Mouse (Mus musculus) intestine, embryonic 14.5 days (tissue): ENCODE data around the gene Mycbp. TPM values are rescaled to one million over a fixed set of nuclear protein-coding genes. Genes with fewer than 3 reads are reported as not detected.

ENCODE experiments used
- ATAC-seq: fragments of 200-750 bp; cut with Nextera tagmentation; replicated peaks from 2 replicates; pipeline ENCODE4 v1.8.0; 2017; ENCODE audit warnings: low read depth, moderate number of reproducible peaks, moderate TSS enrichment, moderate library complexity; ENCODE audit not compliant: low FRiP score, low TSS enrichment
- DNase-seq: peaks from one replicate; pipeline ENCODE4 v3.0.0-alpha.2; 2018; ENCODE audit warnings: low spot score
- H3K27ac ChIP-seq: fragments of 300-500 bp; sonication (generic); 2 replicates; pipeline ENCODE4 v1.5.1; 2014; ENCODE audit warnings: low read depth, mild to moderate bottlenecking, control low read depth
- H3K27me3 ChIP-seq: fragments of 300-500 bp; sonication (generic); replicated peaks from 2 replicates; pipeline ENCODE4 v1.6.1; 2014; ENCODE audit warnings: low read length, control low read depth; ENCODE audit not compliant: control insufficient read depth, insufficient read depth
- H3K36me3 ChIP-seq: fragments of 300-500 bp; sonication (generic); 2 replicates; pipeline ENCODE4 v1.6.1; 2014; ENCODE audit warnings: low read length, control low read depth; ENCODE audit not compliant: control insufficient read depth, insufficient read depth
- H3K4me1 ChIP-seq: fragments of 300-500 bp; sonication (generic); replicated peaks from 2 replicates; pipeline ENCODE4 v1.6.1; 2014; ENCODE audit warnings: low read length, control low read depth, mixed read lengths; ENCODE audit not compliant: control insufficient read depth, insufficient read depth
- H3K4me2 ChIP-seq: fragments of 300-500 bp; sonication (generic); 2 replicates; pipeline ENCODE4 v1.6.1; 2014; ENCODE audit warnings: low read length
- H3K4me3 ChIP-seq: fragments of 300-500 bp; sonication (generic); 2 replicates; pipeline ENCODE4 v1.5.1; 2014; ENCODE audit warnings: low read depth, low read length, control low read depth, mixed read lengths
- H3K9ac ChIP-seq: fragments of 300-500 bp; sonication (generic); 2 replicates; pipeline ENCODE4 v1.6.1; 2014; ENCODE audit warnings: mild to moderate bottlenecking, low read length
- H3K9me3 ChIP-seq: fragments of 300-500 bp; sonication (generic); 2 replicates; pipeline ENCODE4 v1.6.1; 2016; ENCODE audit warnings: low read length, control low read depth; ENCODE audit not compliant: control insufficient read depth
- WGBS: fragments of 180-500 bp; shearing (Covaris S2); extraction: QIAGEN DNeasy Blood & Tissue Kit; methylation state at CpG from one replicate; pipeline ENCODE4 v1.1.7; 2014; 5-methylcytosine and 5-hydroxymethylcytosine counted together
- polyA plus RNA-seq: library from polyadenylated mRNA; unstranded; fragments of >200 nt; fragmentation: Nextera tagmentation; extraction: Ambion mirVana; gene quantifications from 2 replicates; pipeline ENCODE4 v1.2.1, GENCODE M21; 2014

Mycbp gene
- polyA plus RNA-seq, 1 experiment from 2014 or later = 97.8 TPM

GRCm38 (mm10) chr4:123949649-123950048 is 45.0 kb downstream of the Mycbp start:
- DNase-seq = no peak
- Histone ChIP-seq H3K4me1 (no peaks in the 10 kb centered on the region), H3K4me3 (no peak overlapping the region), H3K36me3 (no peaks in the 10 kb centered on the region), H3K27ac (no peak overlapping the region), H3K4me2 (no peak overlapping the region), H3K9ac (no peak overlapping the region), H3K27me3 (no peaks in the 10 kb centered on the region; the same call in 1 of the 2 replicates), H3K9me3 (no peaks in the 10 kb centered on the region)
- ATAC-seq = peak; percentile 77; the same call in 1 of the 2 replicates
- WGBS = 66% methylated on average over 10 of the region's 10 CpGs

- ATAC-seq (no peak), DNase-seq (no peak)
- Histone ChIP-seq H3K4me3 (no peak overlapping the region), H3K4me1 (peaks cover 8% of the 10 kb centered on the region; the same call in 1 of the 2 replicates), H3K4me2 (no peak overlapping the region), H3K27ac (no peak overlapping the region), H3K9me3 (no peaks in the 10 kb centered on the region), H3K9ac (no peak overlapping the region), H3K36me3 (no peaks in the 10 kb centered on the region), H3K27me3 (peaks cover 6% of the 10 kb centered on the region; the same call in 1 of the 2 replicates)
- 44% methylated on average over 7 of the region's 8 CpGs for WGBS
Observed at GRCm38 (mm10) chr4:123952059-123952458, 47.4 kb downstream of the Mycbp start.

GRCm38 (mm10) chr4:123956703-123957491 is 52.3 kb downstream of the Mycbp start:
- WGBS = 5% methylated on average over 31 of the region's 31 CpGs
- Histone ChIP-seq H3K27me3 (peaks cover 6% of the 10 kb centered on the region; the same call in 1 of the 2 replicates), H3K4me3 (peak overlapping the region; percentile 18; the same call in 1 of the 2 replicates), H3K9me3 (no peaks in the 10 kb centered on the region), H3K36me3 (no peaks in the 10 kb centered on the region), H3K4me1 (peaks cover 21% of the 10 kb centered on the region), H3K9ac (no peak overlapping the region), H3K4me2 (peak overlapping the region; percentile 45), H3K27ac (no peak overlapping the region)
- DNase-seq (peak; percentile 93), ATAC-seq (peak; percentile 76)

GRCm38 (mm10) chr4:123957492-123957808 is 52.8 kb downstream of the Mycbp start:
- ATAC-seq (no peak; the same call in 1 of the 2 replicates), DNase-seq (no peak)
- Histone ChIP-seq H3K27me3 (0 out of 2 replicates have a peak, but pooled peaks cover 6% of the 10 kb centered on the region), H3K36me3 (no peaks in the 10 kb centered on the region), H3K27ac (no peak overlapping the region), H3K9ac (no peak overlapping the region), H3K4me2 (peak overlapping the region; percentile 45), H3K9me3 (no peaks in the 10 kb centered on the region), H3K4me3 (no peak overlapping the region), H3K4me1 (peaks cover 21% of the 10 kb centered on the region)
- 59% methylated on average over 4 of the region's 4 CpGs for WGBS

GRCm38 (mm10) chr4:123957891-123958290 is 53.3 kb downstream of the Mycbp start:
- Histone ChIP-seq H3K4me1 (peaks cover 21% of the 10 kb centered on the region), H3K9me3 (no peaks in the 10 kb centered on the region), H3K36me3 (no peaks in the 10 kb centered on the region), H3K4me2 (no peak overlapping the region), H3K27me3 (0 out of 2 replicates have a peak, but pooled peaks cover 6% of the 10 kb centered on the region), H3K4me3 (no peak overlapping the region), H3K27ac (no peak overlapping the region), H3K9ac (no peak overlapping the region)
- DNase-seq = no peak
- WGBS = 66% methylated on average over 4 of the region's 4 CpGs
- no peak for ATAC-seq

- no peaks in the 10 kb centered on the region for H3K36me3 ChIP-seq
- H3K4me3 ChIP-seq = no peak overlapping the region
- WGBS = 42% methylated on average over 4 of the region's 4 CpGs
- H3K4me2 ChIP-seq = no peak overlapping the region
- 0 out of 2 replicates have a peak, but pooled peaks cover 6% of the 10 kb centered on the region for H3K27me3 ChIP-seq
- ATAC-seq (no peak), DNase-seq (no peak)
- peaks cover 21% of the 10 kb centered on the region for H3K4me1 ChIP-seq
- no peak overlapping the region for H3K9ac ChIP-seq
- no peak overlapping the region for H3K27ac ChIP-seq
- H3K9me3 ChIP-seq = no peaks in the 10 kb centered on the region
Observed at GRCm38 (mm10) chr4:123960955-123961354, 56.3 kb downstream of the Mycbp start.

Other genes starting within 250 kb of the Mycbp start
- gene Macf1, start 220.5 kb upstream of the Mycbp start, polyA plus RNA-seq = 64.7 and 69.8 TPM in 2 replicates
- gene Ndufs5, start 186.6 kb upstream of the Mycbp start, polyA plus RNA-seq = 306 and 321 TPM in 2 replicates
- 47.3 and 48.4 TPM in 2 replicates for gene Akirin1, start 154.5 kb upstream of the Mycbp start, polyA plus RNA-seq
- gene Rhbdl2, start 117.0 kb upstream of the Mycbp start, polyA plus RNA-seq = 1.3 and 1.4 TPM in 2 replicates
- gene 4933427I04Rik, start 45.2 kb upstream of the Mycbp start, polyA plus RNA-seq = 0.19 TPM in 1 of 2 replicates, not detected in the other
- gene Rragc, start 12.6 kb downstream of the Mycbp start, polyA plus RNA-seq = 50.6 and 51.9 TPM in 2 replicates
- 0.48 TPM in 1 of 2 replicates, not detected in the other for gene 4930535I16Rik, start 13.2 kb downstream of the Mycbp start, polyA plus RNA-seq